Comparison of ENCODE assay signal across 18 mouse cellular contexts in the genomic region with DNA sequence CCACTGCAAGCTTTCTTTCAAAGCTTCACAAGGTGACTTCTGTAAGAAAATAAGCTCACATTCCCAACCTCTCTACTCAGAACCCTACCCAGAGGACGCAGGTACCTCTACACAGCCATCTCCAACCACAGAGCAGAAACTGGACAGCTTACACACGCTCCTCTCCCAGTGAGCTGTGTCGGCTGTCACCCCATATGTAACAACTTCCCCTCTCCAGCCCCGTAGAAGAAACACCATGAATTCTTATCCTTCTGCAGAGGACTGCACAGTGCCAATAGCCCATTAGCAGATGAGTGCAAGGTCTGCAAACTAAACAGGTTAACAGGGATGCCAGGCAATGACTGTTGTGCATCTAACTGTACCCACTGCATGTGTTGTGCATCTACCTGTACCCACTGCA. TPM values are rescaled to one million over a fixed set of nuclear protein-coding genes. Genes with fewer than 3 reads are reported as not detected.
A peak's percentile ranks its signal among the peaks of the same experiment; 100 is the strongest.
DNase-seq lines count a peak whose midpoint lies in the region; ATAC-seq and TF ChIP-seq lines count a peak whose summit lies in the region.
"Had no signal": no experiment of that assay in that cellular context is flagged by ENCODE, and none has a peak within 500 bp of the region (broad histone marks: within the 10 kb centered on the region; RNA-seq: fewer than 3 reads in every experiment).

No protein-coding gene starts in this region.

- no peak for TF ChIP-seq CTCF in MEL (IDR thresholded peaks at IDR 0.05 in 2 of 3, conservative IDR thresholded peaks at IDR 0.05 in 1 of 3; ENCODE audit: control insufficient read depth in 1 of 3, insufficient read depth in 1 of 3, low read depth in 2 of 3, low read length in 3 of 3, poor library complexity in 1 of 3, severe bottlenecking in 1 of 3)

- peaks cover 16% of the 10 kb centered on the region for H3K79me2 ChIP-seq in MEL (ENCODE audit: control insufficient read depth, insufficient read depth, low read length, poor library complexity)

- peak; percentile 55 for DNase-seq in intestine, embryonic 14.5 days (ENCODE audit: low spot score)
- DNase-seq in MEL (ENCODE audit: low read depth, low spot score), result peak; percentile 23
- no peak for DNase-seq in forebrain, embryonic 11.5 days (ENCODE audit: low spot score)
- DNase-seq in testis, postnatal 10 days (ENCODE audit: low spot score), result no peak
- no peak for DNase-seq in cerebellum, adult 9-10 months
- DNase-seq: cerebellum, adult 11 months; cerebellum, postnatal 36 days; gastrocnemius, postnatal 14 days; heart, postnatal 36 days; kidney, postnatal 4 days; lung, embryonic 14.5 days; lung, postnatal 4 days; right cerebral cortex, adult 18-20 months had no signal

- TF ChIP-seq POLR2A in MEL (IDR thresholded peaks at IDR 0.05; ENCODE audit: control insufficient read depth in 1 of 2, insufficient read depth in 1 of 2, low read depth in 1 of 2, low read length in 2 of 2, poor library complexity in 1 of 2), result no peak

- no peak for TF ChIP-seq EP300 in MEL (IDR thresholded peaks at IDR 0.05; ENCODE audit: low read depth in 1 of 2, low read length in 2 of 2)

- H3K9me3 ChIP-seq in intestine, embryonic 14.5 days (ENCODE audit: control insufficient read depth, low read length), result no peaks in the 10 kb centered on the region
- no peaks in the 10 kb centered on the region for H3K9me3 ChIP-seq in intestine, embryonic 15.5 days
- H3K9me3 ChIP-seq in MEL (replicated peaks; ENCODE audit: insufficient read depth, low read length), result no peaks in the 10 kb centered on the region
- H3K9me3 ChIP-seq in forebrain, embryonic 11.5 days (ENCODE audit: control insufficient read depth, low read length), result no peaks in the 10 kb centered on the region
- H3K9me3 ChIP-seq: embryonic facial prominence, embryonic 12.5 days had no signal

- WGBS in intestine, embryonic 14.5 days, result 34% methylated on average over 4 of the region's 4 CpGs
- WGBS in intestine, embryonic 15.5 days, result 43% methylated on average over 4 of the region's 4 CpGs
- WGBS in forebrain, embryonic 11.5 days, result 38% methylated on average over 4 of the region's 4 CpGs

- H3K4me3 ChIP-seq in intestine, embryonic 14.5 days (ENCODE audit: low read depth, low read length), result no peak overlapping the region
- no peak overlapping the region for H3K4me3 ChIP-seq in intestine, embryonic 15.5 days (replicated peaks)
- H3K4me3 ChIP-seq in MEL (ENCODE audit: control insufficient read depth in 1 of 2, insufficient read depth in 1 of 2, low read depth in 2 of 2, low read length in 2 of 2), result no peak overlapping the region
- H3K4me3 ChIP-seq in forebrain, embryonic 11.5 days (ENCODE audit: low read depth, low read length), result no peak overlapping the region
- H3K4me3 ChIP-seq: embryonic facial prominence, embryonic 12.5 days had no signal

- no peak for ATAC-seq in intestine, embryonic 14.5 days (replicated peaks; ENCODE audit: low FRiP score, low TSS enrichment, low read depth)
- ATAC-seq in intestine, embryonic 15.5 days, result no peak
- no peak; the same call in 1 of the 2 replicates for ATAC-seq in forebrain, embryonic 11.5 days (replicated peaks; ENCODE audit: low FRiP score)
- ATAC-seq in megakaryocyte, adult 5-6 weeks (ENCODE audit: poor library complexity, severe bottlenecking), result peak; percentile 56; the same call in 1 of the 2 replicates
- ATAC-seq: inflammation-experienced regulatory T-cells, adult 6 months had no signal

- no peaks in the 10 kb centered on the region for H3K27me3 ChIP-seq in intestine, embryonic 14.5 days (replicated peaks; ENCODE audit: control insufficient read depth, insufficient read depth, low read length)
- H3K27me3 ChIP-seq in intestine, embryonic 15.5 days (replicated peaks), result no peaks in the 10 kb centered on the region
- no peaks in the 10 kb centered on the region for H3K27me3 ChIP-seq in MEL (ENCODE audit: control insufficient read depth in 1 of 2, insufficient read depth in 2 of 2, low read length in 2 of 2)
- no peaks in the 10 kb centered on the region for H3K27me3 ChIP-seq in forebrain, embryonic 11.5 days (ENCODE audit: control insufficient read depth, insufficient read depth, low read length)
- H3K27me3 ChIP-seq: embryonic facial prominence, embryonic 12.5 days had no signal

- no peak overlapping the region for H3K27ac ChIP-seq in intestine, embryonic 14.5 days (ENCODE audit: low read depth)
- no peak overlapping the region for H3K27ac ChIP-seq in intestine, embryonic 15.5 days
- no peak overlapping the region for H3K27ac ChIP-seq in MEL (ENCODE audit: control insufficient read depth, low read depth, low read length)
- H3K27ac ChIP-seq in forebrain, embryonic 11.5 days (ENCODE audit: low read depth, low read length), result peak overlapping the region; percentile 32
- H3K27ac ChIP-seq: embryonic facial prominence, embryonic 12.5 days had no signal

- H3K4me1 ChIP-seq in intestine, embryonic 14.5 days (replicated peaks; ENCODE audit: control insufficient read depth, insufficient read depth, low read length), result peaks cover 30% of the 10 kb centered on the region
- H3K4me1 ChIP-seq in intestine, embryonic 15.5 days (replicated peaks), result peaks cover 10% of the 10 kb centered on the region
- peaks cover 11 to 13% of the 10 kb centered on the region in 2 experiments for H3K4me1 ChIP-seq in MEL (ENCODE audit: control insufficient read depth in 1 of 2, insufficient read depth in 2 of 2, low read length in 2 of 2)
- peaks cover 4% of the 10 kb centered on the region; the same call in 1 of the 2 replicates for H3K4me1 ChIP-seq in forebrain, embryonic 11.5 days (replicated peaks; ENCODE audit: control insufficient read depth, insufficient read depth, low read length)

- H3K4me2 ChIP-seq in intestine, embryonic 14.5 days (ENCODE audit: low read length), result no peak overlapping the region
- no peak overlapping the region for H3K4me2 ChIP-seq in intestine, embryonic 15.5 days (replicated peaks)
- no peak overlapping the region for H3K4me2 ChIP-seq in forebrain, embryonic 11.5 days (ENCODE audit: low read depth, low read length, severe bottlenecking)
- H3K4me2 ChIP-seq: embryonic facial prominence, embryonic 12.5 days; heart, embryonic 11.5 days; lung, embryonic 14.5 days had no signal

- TF ChIP-seq RAD21 in MEL (IDR thresholded peaks at IDR 0.05; ENCODE audit: low read depth, low read length), result no peak

- no peaks in the 10 kb centered on the region for H3K36me3 ChIP-seq in intestine, embryonic 14.5 days (ENCODE audit: control insufficient read depth, insufficient read depth, low read length)
- H3K36me3 ChIP-seq in intestine, embryonic 15.5 days, result no peaks in the 10 kb centered on the region
- peaks cover 0 to 7% of the 10 kb centered on the region in 2 experiments; a peak in 2 of 4 replicates for H3K36me3 ChIP-seq in MEL (ENCODE audit: control insufficient read depth in 1 of 2, insufficient read depth in 2 of 2, low read length in 2 of 2)
- no peaks in the 10 kb centered on the region for H3K36me3 ChIP-seq in forebrain, embryonic 11.5 days (ENCODE audit: control insufficient read depth, insufficient read depth, low read length)
- H3K36me3 ChIP-seq: embryonic facial prominence, embryonic 12.5 days had no signal

- H3K9ac ChIP-seq in intestine, embryonic 14.5 days (ENCODE audit: low read length), result no peak overlapping the region
- no peak overlapping the region for H3K9ac ChIP-seq in intestine, embryonic 15.5 days
- no peak overlapping the region for H3K9ac ChIP-seq in MEL (ENCODE audit: control insufficient read depth, low read depth, low read length, poor library complexity, severe bottlenecking)
- H3K9ac ChIP-seq in forebrain, embryonic 11.5 days (ENCODE audit: low read length), result no peak overlapping the region
- H3K9ac ChIP-seq: embryonic facial prominence, embryonic 12.5 days; lung, embryonic 14.5 days had no signal

TF ChIP-seq in MEL, 35 proteins besides CTCF, POLR2A, EP300 and RAD21:
- TF ChIP-seq MAFK (IDR thresholded peaks at IDR 0.05; ENCODE audit: borderline replicate concordance, low read depth, low read length) (no peak), USF1 (IDR thresholded peaks at IDR 0.05; ENCODE audit: low read depth, low read length) (no peak), MEF2A (IDR thresholded peaks at IDR 0.05; ENCODE audit: extremely low read depth, insufficient replicate concordance, low read depth, low read length, poor library complexity, severe bottlenecking) (no peak), MYB (IDR thresholded peaks at IDR 0.05; ENCODE audit: low read depth, low read length) (no peak), E2F4 (IDR thresholded peaks at IDR 0.05; ENCODE audit: borderline replicate concordance, low read depth, low read length) (no peak)

RNA-seq across cellular contexts. Expression of a gene that starts 23.5 kb away (rescaled TPM):
- 13.7 and 14.3 TPM in 2 replicates for polyA plus RNA-seq in intestine, embryonic 14.5 days (2014; fragmentation: Nextera tagmentation; extraction: Ambion mirVana)
- polyA plus RNA-seq in intestine, embryonic 15.5 days (2015; fragmentation: Nextera tagmentation; extraction: Ambion mirVana), result 9.4 and 10.3 TPM in 2 replicates
- total RNA-seq in MEL (2012; rRNA removed), result 13.5 and 13.6 TPM in 2 replicates
- 10 to 100 TPM in 1 of 2 experiments, not detected in 1; 16.1 TPM for polyA plus RNA-seq in MEL (2012; ENCODE audit: insufficient read depth in 1 of 2, insufficient read length in 2 of 2, low read depth in 1 of 2, low replicate concordance in 2 of 2, missing spikeins in 1 of 2)
- 25.3 and 26.8 TPM in 2 replicates for polyA plus RNA-seq in forebrain, embryonic 11.5 days (2014; fragmentation: Nextera tagmentation; extraction: Ambion mirVana)
- total RNA-seq in megakaryocyte, adult 5-6 weeks (2015), result 9.0 and 10.5 TPM in 2 replicates
- total RNA-seq in megakaryocyte, adult 5-6 weeks (2017), result 9.8 and 10.9 TPM in 2 replicates

RNA-seq across cellular contexts. Expression of a gene that starts 23.6 kb away (rescaled TPM):
- 448 and 458 TPM in 2 replicates for polyA plus RNA-seq in intestine, embryonic 14.5 days (2014; fragmentation: Nextera tagmentation; extraction: Ambion mirVana)
- polyA plus RNA-seq in intestine, embryonic 15.5 days (2015; fragmentation: Nextera tagmentation; extraction: Ambion mirVana), result 618 and 622 TPM in 2 replicates
- total RNA-seq in MEL (2012; rRNA removed), result 307 and 316 TPM in 2 replicates
- polyA plus RNA-seq in MEL (2012; ENCODE audit: insufficient read depth in 1 of 2, insufficient read length in 2 of 2, low read depth in 1 of 2, low replicate concordance in 2 of 2, missing spikeins in 1 of 2), result 1,000 to 10,000 TPM in 1 of 2 experiments, 100 to 1,000 TPM in 1; 265 to 1,760 TPM
- 385 and 409 TPM in 2 replicates for polyA plus RNA-seq in forebrain, embryonic 11.5 days (2014; fragmentation: Nextera tagmentation; extraction: Ambion mirVana)
- 348 and 402 TPM in 2 replicates for total RNA-seq in megakaryocyte, adult 5-6 weeks (2015)
- total RNA-seq in megakaryocyte, adult 5-6 weeks (2017), result 537 and 557 TPM in 2 replicates

Comparison
In these comparisons a context has a peak if more than half of its experiments do, and no peak if none do; other contexts are left out.
1. DNase-seq: peak in intestine, embryonic 14.5 days (single experiment) and MEL (single experiment); none in forebrain, embryonic 11.5 days (single experiment), testis, postnatal 10 days (single experiment) and cerebellum, adult 9-10 months (single experiment).